In genomic region chr8:84773833-84774232, GRCm38 (mm10) we compare ENCODE assay signal across 8 mouse cellular contexts. TPM values are rescaled to one million over a fixed set of nuclear protein-coding genes. Genes with fewer than 3 reads are reported as not detected.
DNase-seq lines count a peak whose midpoint lies in the region; ATAC-seq and TF ChIP-seq lines count a peak whose summit lies in the region.

No protein-coding gene starts in this region.

- H3K9ac ChIP-seq in forebrain, embryonic 11.5 days (ENCODE audit: low read length): 0 out of 2 replicates have a peak overlapping the region, but pooled peaks have one; percentile 20
- H3K9ac ChIP-seq in heart, embryonic 16.5 days (ENCODE audit: low read length): peak overlapping the region; percentile 40; the same call in 1 of the 2 replicates
- H3K9ac ChIP-seq in liver, embryonic 16.5 days (ENCODE audit: low read depth, low read length): no peak overlapping the region

- ATAC-seq in forebrain, embryonic 11.5 days (replicated peaks; ENCODE audit: low FRiP score): peak; percentile 65; the same call in 1 of the 2 replicates
- peak; percentile 83 for ATAC-seq in heart, embryonic 16.5 days (replicated peaks; ENCODE audit: extremely low read depth, insufficient read depth, low FRiP score)
- no peak for ATAC-seq in liver, embryonic 16.5 days (ENCODE audit: low read depth)

- TF ChIP-seq CTCF in E14TG2a.4 (conservative IDR thresholded peaks at IDR 0.05; ENCODE audit: low read length): no peak

- H3K27ac ChIP-seq in forebrain, embryonic 11.5 days (ENCODE audit: low read depth, low read length): no peak overlapping the region
- H3K27ac ChIP-seq in heart, embryonic 16.5 days (ENCODE audit: low read length): peak overlapping the region; percentile 53
- H3K27ac ChIP-seq in liver, embryonic 16.5 days (ENCODE audit: low read length): no peak overlapping the region

- peak; percentile 61 to 66 for DNase-seq in adrenal gland, postnatal 36 days
- peak; percentile 77 for DNase-seq in forebrain, embryonic 11.5 days (ENCODE audit: low spot score)
- peak; percentile 71 to 89 for DNase-seq in kidney, postnatal 25 days
- peak; percentile 70 for DNase-seq in ovary, postnatal 14 days (ENCODE audit: low spot score)
- DNase-seq in spleen, adult 18-20 months: no peak

- 1% methylated on average over 17 of the region's 19 CpGs for WGBS in forebrain, embryonic 11.5 days
- WGBS in heart, embryonic 16.5 days: 1% methylated on average over 11 of the region's 19 CpGs
- 3% methylated on average over 19 of the region's 19 CpGs for WGBS in liver, embryonic 16.5 days (ENCODE audit: insufficient replicate concordance)

- H3K4me1 ChIP-seq in E14TG2a.4 (replicated peaks; ENCODE audit: low read depth, low read length): peaks cover 50% of the 10 kb centered on the region
- peaks cover 36% of the 10 kb centered on the region for H3K4me1 ChIP-seq in forebrain, embryonic 11.5 days (replicated peaks; ENCODE audit: control insufficient read depth, insufficient read depth, low read length)
- H3K4me1 ChIP-seq in heart, embryonic 16.5 days (ENCODE audit: control insufficient read depth, insufficient read depth, low read length): peaks cover 36% of the 10 kb centered on the region
- peaks cover 2% of the 10 kb centered on the region; the same call in 1 of the 2 replicates for H3K4me1 ChIP-seq in liver, embryonic 16.5 days (ENCODE audit: control insufficient read depth, low read depth, low read length)

- H3K9me3 ChIP-seq in E14TG2a.4 (ENCODE audit: low read length): no peaks in the 10 kb centered on the region
- no peaks in the 10 kb centered on the region for H3K9me3 ChIP-seq in forebrain, embryonic 11.5 days (ENCODE audit: control insufficient read depth, low read length)
- no peaks in the 10 kb centered on the region for H3K9me3 ChIP-seq in heart, embryonic 16.5 days (replicated peaks; ENCODE audit: control insufficient read depth, low read length)
- no peaks in the 10 kb centered on the region for H3K9me3 ChIP-seq in liver, embryonic 16.5 days (replicated peaks; ENCODE audit: control insufficient read depth, low read length)

- peak overlapping the region; percentile 48 for H3K4me2 ChIP-seq in forebrain, embryonic 11.5 days (ENCODE audit: low read depth, low read length, severe bottlenecking)
- H3K4me2 ChIP-seq in heart, embryonic 16.5 days (ENCODE audit: low read depth, low read length): peak overlapping the region; percentile 68
- peak overlapping the region; percentile 16 for H3K4me2 ChIP-seq in liver, embryonic 16.5 days (ENCODE audit: low read depth, low read length)

- H3K27me3 ChIP-seq in E14TG2a.4 (ENCODE audit: insufficient read depth, low read length): peaks cover 96% of the 10 kb centered on the region
- peaks cover 85% of the 10 kb centered on the region for H3K27me3 ChIP-seq in forebrain, embryonic 11.5 days (ENCODE audit: control insufficient read depth, insufficient read depth, low read length)
- peaks cover 45% of the 10 kb centered on the region for H3K27me3 ChIP-seq in heart, embryonic 16.5 days (ENCODE audit: control insufficient read depth, insufficient read depth, low read length)
- H3K27me3 ChIP-seq in liver, embryonic 16.5 days (ENCODE audit: control insufficient read depth, insufficient read depth, low read depth, low read length): peaks cover 76% of the 10 kb centered on the region

- 0 out of 2 replicates have a peak overlapping the region, but pooled peaks have one; percentile 35 for H3K4me3 ChIP-seq in E14TG2a.4 (replicated peaks; ENCODE audit: low read length)
- H3K4me3 ChIP-seq in forebrain, embryonic 11.5 days (ENCODE audit: low read depth, low read length): peak overlapping the region; percentile 17
- peak overlapping the region; percentile 47 for H3K4me3 ChIP-seq in heart, embryonic 16.5 days (ENCODE audit: low read length)
- no peak overlapping the region for H3K4me3 ChIP-seq in liver, embryonic 16.5 days (ENCODE audit: low read depth, low read length)

- no peaks in the 10 kb centered on the region for H3K36me3 ChIP-seq in E14TG2a.4 (ENCODE audit: insufficient read depth, low read length)
- no peaks in the 10 kb centered on the region for H3K36me3 ChIP-seq in forebrain, embryonic 11.5 days (ENCODE audit: control insufficient read depth, insufficient read depth, low read length)
- no peaks in the 10 kb centered on the region for H3K36me3 ChIP-seq in heart, embryonic 16.5 days (ENCODE audit: control insufficient read depth, insufficient read depth)
- H3K36me3 ChIP-seq in liver, embryonic 16.5 days (ENCODE audit: control insufficient read depth, insufficient read depth): no peaks in the 10 kb centered on the region

RNA-seq across cellular contexts. Expression of gene Nfix, which starts 26.3 kb away (rescaled TPM):
- 100 to 1,000 TPM in 1 of 2 experiments, 10 to 100 TPM in 1; 99.9 to 108 TPM for total RNA-seq in adrenal gland, postnatal 36 days (2021)
- 7.7 and 8.9 TPM in 2 replicates for polyA plus RNA-seq in forebrain, embryonic 11.5 days (2014; fragmentation: Nextera tagmentation; extraction: Ambion mirVana)
- polyA plus RNA-seq in heart, embryonic 16.5 days (2015; fragmentation: Nextera tagmentation; extraction: Ambion mirVana): 12.7 and 15.9 TPM in 2 replicates
- polyA plus RNA-seq in liver, embryonic 16.5 days (2015; fragmentation: Nextera tagmentation; extraction: Ambion mirVana): 2.0 and 2.4 TPM in 2 replicates

RNA-seq across cellular contexts. Expression of gene Dand5, which starts 48.8 kb away (rescaled TPM):
- 1 to 10 TPM; 9.1 to 10.0 TPM for total RNA-seq in adrenal gland, postnatal 36 days (2021)
- polyA plus RNA-seq in forebrain, embryonic 11.5 days (2014; fragmentation: Nextera tagmentation; extraction: Ambion mirVana): 5.5 and 6.4 TPM in 2 replicates
- polyA plus RNA-seq in heart, embryonic 16.5 days (2015; fragmentation: Nextera tagmentation; extraction: Ambion mirVana): 6.6 and 6.8 TPM in 2 replicates
- 2.5 and 3.0 TPM in 2 replicates for polyA plus RNA-seq in liver, embryonic 16.5 days (2015; fragmentation: Nextera tagmentation; extraction: Ambion mirVana)

RNA-seq across cellular contexts. Expression of gene G430095P16Rik, which starts 51.0 kb away (rescaled TPM):
- under 1 TPM in 1 of 2 experiments, not detected in 1; 0.46 TPM for total RNA-seq in adrenal gland, postnatal 36 days (2021)
- polyA plus RNA-seq in forebrain, embryonic 11.5 days (2014; fragmentation: Nextera tagmentation; extraction: Ambion mirVana): 3.0 and 3.1 TPM in 2 replicates
- polyA plus RNA-seq in heart, embryonic 16.5 days (2015; fragmentation: Nextera tagmentation; extraction: Ambion mirVana): 3.1 and 4.7 TPM in 2 replicates
- polyA plus RNA-seq in liver, embryonic 16.5 days (2015; fragmentation: Nextera tagmentation; extraction: Ambion mirVana): 7.0 and 7.8 TPM in 2 replicates

RNA-seq across cellular contexts. Expression of gene Gadd45gip1, which starts 57.5 kb away (rescaled TPM):
- 10 to 100 TPM; 63.3 to 70.5 TPM for total RNA-seq in adrenal gland, postnatal 36 days (2021)
- 41.0 and 44.3 TPM in 2 replicates for polyA plus RNA-seq in forebrain, embryonic 11.5 days (2014; fragmentation: Nextera tagmentation; extraction: Ambion mirVana)
- 47.7 and 48.3 TPM in 2 replicates for polyA plus RNA-seq in heart, embryonic 16.5 days (2015; fragmentation: Nextera tagmentation; extraction: Ambion mirVana)
- polyA plus RNA-seq in liver, embryonic 16.5 days (2015; fragmentation: Nextera tagmentation; extraction: Ambion mirVana): 41.5 and 41.9 TPM in 2 replicates

Comparison
In these comparisons a context has a peak if more than half of its experiments do, and no peak if none do; other contexts are left out.
1. DNase-seq: peak in adrenal gland, postnatal 36 days (2 of 2), forebrain, embryonic 11.5 days (single experiment), kidney, postnatal 25 days (2 of 2) and ovary, postnatal 14 days (single experiment); none in spleen, adult 18-20 months (0 of 2).
2. H3K4me2 ChIP-seq: peak in every context shown above with its lines; median percentile 68 in heart, embryonic 16.5 days; 48 in forebrain, embryonic 11.5 days; 16 in liver, embryonic 16.5 days.